Mouse (Mus musculus) embryo, embryonic 10.5 days (tissue): ENCODE measurements around the gene Nell1.
"Not testable (repeated sequence)": the region's sequence is repeated elsewhere in the genome, so short reads cannot be mapped to it uniquely, and the experiment has no call there.

Source experiments
- DNase-seq: peaks from one replicate; pipeline ENCODE4 v3.0.0-alpha.2; 2015; ENCODE audit warnings: low spot score

The Nell1 gene

GRCm38 (mm10) chr7:49974841-49975440 is at the start of gene Nell1:
Gene Nell1, plus strand, starts transcription at chr7:49974864.
- peak; percentile 61 for DNase-seq

- no peak for DNase-seq
Measured at GRCm38 (mm10) chr7:49928571-49928970, 46.1 kb upstream of the Nell1 start.

- no peak for DNase-seq
Measured at GRCm38 (mm10) chr7:49929999-49930398, 44.7 kb upstream of the Nell1 start.

- DNase-seq = not testable (repeated sequence)
Measured at GRCm38 (mm10) chr7:49933386-49934115, 41.1 kb upstream of the Nell1 start.

GRCm38 (mm10) chr7:49936821-49937220 is 37.8 kb upstream of the Nell1 start:
- DNase-seq = no peak

- no peak for DNase-seq
Measured at GRCm38 (mm10) chr7:49942023-49942422, 32.6 kb upstream of the Nell1 start.

- no peak for DNase-seq
Measured at GRCm38 (mm10) chr7:49942490-49942889, 32.2 kb upstream of the Nell1 start.

GRCm38 (mm10) chr7:49946691-49947090 is 28.0 kb upstream of the Nell1 start:
- no peak for DNase-seq

- DNase-seq = peak; percentile 76
Measured at GRCm38 (mm10) chr7:49953546-49954181, 21.0 kb upstream of the Nell1 start.

- DNase-seq = no peak
Measured at GRCm38 (mm10) chr7:49954834-49955233, 19.8 kb upstream of the Nell1 start.

- no peak for DNase-seq
Measured at GRCm38 (mm10) chr7:49957142-49957541, 17.5 kb upstream of the Nell1 start.

- no peak for DNase-seq
Measured at GRCm38 (mm10) chr7:49963764-49964163, 10.9 kb upstream of the Nell1 start.

GRCm38 (mm10) chr7:49969516-49969915 is 5.1 kb upstream of the Nell1 start:
- DNase-seq = no peak

- DNase-seq = peak; percentile 19
Measured at GRCm38 (mm10) chr7:49975441-49976121, 917 bp downstream of the Nell1 start.

GRCm38 (mm10) chr7:49981511-49982227 is 7.0 kb downstream of the Nell1 start:
- DNase-seq = no peak

- peak; percentile 10 for DNase-seq
Measured at GRCm38 (mm10) chr7:49984698-49985097, 10.0 kb downstream of the Nell1 start.

- no peak for DNase-seq
Measured at GRCm38 (mm10) chr7:49985947-49986346, 11.3 kb downstream of the Nell1 start.

- no peak for DNase-seq
Measured at GRCm38 (mm10) chr7:49999321-49999720, 24.7 kb downstream of the Nell1 start.

GRCm38 (mm10) chr7:50005268-50005667 is 30.6 kb downstream of the Nell1 start:
- no peak for DNase-seq

- DNase-seq = no peak
Measured at GRCm38 (mm10) chr7:50035187-50036153, 60.8 kb downstream of the Nell1 start.

- no peak for DNase-seq
Measured at GRCm38 (mm10) chr7:50041112-50041511, 66.4 kb downstream of the Nell1 start.
